Mouse (Mus musculus) testis, postnatal 10 days (tissue): Measurements from ENCODE around the gene Snrpd3.
A peak's percentile ranks its signal among the peaks of the same experiment; 100 is the strongest.
"Not testable (repeated sequence)": the region's sequence is repeated elsewhere in the genome, so short reads cannot be mapped to it uniquely, and the experiment has no call there.

Experiments used
- DNase-seq: peaks from one replicate; pipeline ENCODE4 v3.0.0; 2021; ENCODE audit warnings: low spot score

Snrpd3 gene

GRCm38 (mm10) chr10:75501641-75502040, 15.7 kb upstream of the Snrpd3 start:
- DNase-seq, result no peak

DNA sequence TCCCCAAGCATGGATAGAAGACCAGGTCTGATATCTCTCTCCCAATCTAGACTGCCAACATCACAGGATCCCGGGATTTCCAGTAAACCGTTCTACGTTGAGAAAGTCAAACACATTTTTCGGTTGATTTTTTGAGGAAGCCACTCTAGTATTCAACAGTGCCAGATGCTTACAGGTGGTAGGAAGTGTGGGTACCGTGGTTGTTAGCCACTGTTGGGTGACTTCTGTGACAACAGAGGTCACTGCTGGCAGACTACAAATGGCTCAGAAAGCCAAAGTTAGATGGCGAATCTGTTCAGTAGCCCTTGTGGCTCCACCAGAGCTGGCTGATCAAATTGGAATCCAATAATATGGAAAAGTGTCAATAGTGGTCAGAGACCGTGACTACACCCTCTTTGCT, 13.7 kb upstream of the Snrpd3 start:
- DNase-seq, result no peak

- no peak for DNase-seq
Measured at GRCm38 (mm10) chr10:75504234-75505129, 12.9 kb upstream of the Snrpd3 start.

DNA sequence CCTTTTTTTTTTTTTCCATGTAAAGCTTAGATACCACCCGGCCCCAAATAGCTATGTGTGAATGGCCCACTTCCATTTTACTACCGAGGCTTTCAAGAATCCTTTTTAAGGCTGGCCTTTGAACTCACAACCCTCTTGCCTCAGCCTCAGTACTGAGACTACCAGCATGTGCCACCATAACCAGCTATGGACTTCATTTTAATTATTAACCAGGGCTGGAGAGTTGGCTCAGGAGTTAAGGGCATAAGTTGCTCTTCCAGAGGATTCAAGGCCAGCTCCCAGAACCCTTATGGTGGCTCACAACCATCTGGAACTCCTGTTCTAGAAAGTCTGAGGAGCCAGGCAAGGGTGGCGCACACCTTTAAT, 12.2 kb upstream of the Snrpd3 start:
- DNase-seq, result no peak

DNA sequence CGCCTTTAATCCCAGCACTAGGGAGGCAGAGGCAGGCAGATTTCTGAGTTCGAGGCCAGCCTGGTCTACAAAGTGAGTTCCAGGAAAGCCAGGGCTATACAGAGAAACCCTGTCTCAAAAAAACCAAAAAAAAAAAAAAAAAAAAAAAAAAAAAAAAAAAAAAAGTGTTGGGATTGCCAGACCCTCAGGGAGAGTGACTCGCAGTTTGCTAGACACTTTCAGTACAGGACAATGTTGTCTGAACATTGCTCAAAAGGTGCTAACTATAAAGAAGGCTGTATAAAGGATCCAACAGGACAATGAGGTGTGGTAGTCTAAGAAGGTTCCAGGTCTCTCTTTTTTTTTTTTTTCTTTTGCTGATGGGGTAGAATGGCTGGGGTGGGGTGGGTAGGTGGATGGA, 11.4 kb upstream of the Snrpd3 start:
- DNase-seq, result not testable (repeated sequence)

DNA sequence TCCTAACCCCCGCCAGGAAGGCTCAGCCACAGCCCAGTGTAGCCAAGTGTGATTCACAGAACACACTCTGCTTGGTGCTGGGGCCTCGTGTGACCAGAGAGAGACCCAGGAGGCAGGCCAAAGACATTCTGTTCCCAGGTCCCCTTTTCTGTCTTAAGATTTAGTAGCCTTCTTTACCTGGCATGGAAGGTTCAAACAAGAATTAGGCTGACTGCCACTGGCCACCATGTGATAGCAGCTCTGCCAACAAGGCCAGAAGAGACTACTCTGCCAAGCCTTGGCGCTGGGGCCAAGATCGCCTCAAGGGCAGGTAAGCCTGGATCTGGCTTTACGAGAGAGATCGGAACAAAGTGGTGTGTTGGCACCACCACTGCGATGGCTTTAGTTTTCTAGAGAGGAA, 6.9 kb upstream of the Snrpd3 start:
- no peak for DNase-seq

GRCm38 (mm10) chr10:75511060-75511459, 6.3 kb upstream of the Snrpd3 start:
- DNase-seq, result peak; percentile 40

DNA sequence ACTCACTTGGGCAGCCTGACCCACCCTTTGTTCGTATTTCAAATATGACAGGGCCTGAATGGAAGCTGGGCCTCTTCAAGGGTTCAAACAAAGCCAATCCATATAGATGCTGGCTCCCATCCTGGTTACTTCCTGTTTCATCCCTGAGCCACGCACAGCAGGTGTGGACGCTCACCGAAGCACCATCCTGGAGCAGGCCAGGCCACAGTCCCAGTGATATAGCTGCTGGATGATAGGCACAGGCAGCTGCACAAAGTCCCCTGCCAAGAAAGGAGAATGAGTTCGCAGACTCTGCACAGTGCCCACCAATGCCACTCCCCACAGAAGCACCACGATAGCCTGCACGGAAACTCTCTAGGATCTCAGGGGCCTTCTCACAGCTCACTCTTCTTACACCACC, 5.5 kb upstream of the Snrpd3 start:
- peak; percentile 31 for DNase-seq

DNA sequence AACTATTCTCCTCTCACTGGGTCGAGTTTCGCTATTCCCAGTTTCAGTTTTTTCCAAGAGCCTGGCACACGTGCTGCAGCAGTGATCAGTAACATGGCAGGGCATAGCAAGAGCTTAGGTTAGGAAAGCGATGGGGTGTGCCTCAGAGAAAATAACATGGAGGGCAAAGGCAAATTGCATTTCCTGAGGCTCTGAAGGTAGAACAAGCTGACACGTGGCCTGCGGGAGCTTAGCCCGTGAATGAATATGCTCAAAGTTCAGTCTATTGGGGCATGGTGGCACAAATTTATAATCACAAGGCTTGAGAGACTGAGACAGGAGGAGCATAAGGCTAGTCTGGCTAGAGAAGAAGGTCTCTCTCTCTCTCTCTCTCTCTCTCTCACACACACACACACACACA, 4.6 kb upstream of the Snrpd3 start:
- DNase-seq, result no peak

- peak; percentile 25 for DNase-seq
Measured at GRCm38 (mm10) chr10:75513306-75514067, 3.9 kb upstream of the Snrpd3 start.

DNA sequence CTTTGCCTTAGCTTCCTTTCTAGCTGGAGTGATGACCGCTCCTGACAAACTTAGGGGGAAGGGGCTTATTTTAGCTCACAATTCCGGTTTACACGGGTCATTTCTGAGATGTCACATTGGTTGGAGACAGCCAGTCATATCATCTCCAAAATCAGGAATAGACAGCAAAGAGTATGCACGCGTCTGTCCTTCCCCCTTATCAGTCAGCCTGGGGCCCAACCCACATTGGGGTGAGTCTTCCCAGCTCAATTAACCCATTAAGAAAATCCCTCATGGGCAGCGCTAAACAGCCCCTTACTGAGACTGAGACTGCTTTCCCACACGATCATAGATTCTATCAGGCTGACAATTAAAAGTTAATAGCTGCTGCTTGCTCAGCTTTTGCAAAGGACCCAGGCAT, 3.0 kb upstream of the Snrpd3 start:
- no peak for DNase-seq

DNA sequence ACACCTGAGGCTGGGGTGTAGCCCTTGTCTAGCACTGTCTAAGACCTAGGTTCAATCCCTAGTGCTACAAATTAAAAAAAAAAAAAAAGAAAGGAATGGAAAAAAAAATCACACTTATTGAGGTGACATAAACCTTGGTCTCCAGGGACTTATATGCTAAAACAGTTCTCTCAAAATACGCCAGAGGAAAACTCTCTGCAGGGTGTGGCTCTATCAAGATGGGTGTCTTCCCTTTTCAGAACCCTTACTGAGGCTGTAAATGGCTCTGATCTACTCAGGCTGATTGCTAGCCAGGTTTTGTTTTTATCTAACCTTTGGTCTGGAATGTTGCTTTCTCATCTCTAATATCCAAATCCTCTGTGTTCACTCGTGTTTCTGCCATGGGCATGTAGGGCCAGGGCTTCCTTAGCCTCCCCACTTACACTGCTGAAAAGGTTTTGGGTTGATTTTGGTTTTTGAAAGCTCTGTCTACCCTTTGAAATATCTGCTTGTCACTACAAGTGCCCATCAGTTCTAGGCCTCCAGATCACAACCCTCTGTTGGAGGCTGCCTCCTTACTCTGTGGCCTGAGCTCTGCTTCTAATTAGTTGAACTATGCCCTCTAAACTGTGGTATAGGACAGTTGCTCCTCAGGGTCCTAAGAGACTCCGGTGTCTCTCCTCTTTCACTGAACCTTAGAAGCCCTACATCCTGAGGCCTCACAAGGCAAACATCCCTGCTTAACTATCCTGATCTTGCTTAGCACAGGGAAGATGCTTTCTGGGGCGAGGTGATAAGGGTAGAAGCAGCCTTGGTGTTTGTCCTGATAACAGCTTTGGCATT, 1.9 kb upstream of the Snrpd3 start:
- DNase-seq, result peak; percentile 23

DNA sequence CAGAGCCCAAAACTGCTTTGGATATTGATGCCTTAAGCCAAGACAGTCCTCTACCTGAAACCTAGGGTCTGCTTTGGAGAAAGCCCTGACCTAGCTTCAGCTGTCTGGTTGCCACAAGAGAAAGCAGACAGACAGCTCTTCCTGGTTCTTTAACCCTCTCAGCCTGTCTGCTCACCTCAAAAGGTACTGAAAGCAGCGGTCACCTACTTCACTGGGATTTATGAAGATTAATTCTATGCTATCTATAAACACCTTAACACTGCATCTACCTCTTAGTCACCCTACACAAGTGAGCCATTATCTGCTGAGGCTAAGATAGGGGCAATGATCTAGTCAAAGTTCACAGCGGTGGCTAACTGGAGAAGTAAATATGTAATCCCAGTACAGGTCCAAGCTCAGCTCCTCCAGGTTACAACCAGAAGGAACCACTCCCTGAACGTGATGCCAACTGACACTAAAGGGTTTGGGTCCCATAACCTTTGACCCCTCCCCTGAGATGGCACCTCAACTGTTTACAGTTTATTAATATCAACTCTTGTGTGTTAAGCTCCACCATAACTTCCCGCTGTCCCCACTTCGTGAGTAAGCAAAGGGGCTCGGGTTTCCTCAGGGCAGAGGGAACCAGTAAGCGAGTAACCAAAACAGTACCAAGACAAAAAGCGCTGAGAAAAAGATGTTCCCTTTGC, 1.2 kb upstream of the Snrpd3 start:
- peak; percentile 43 for DNase-seq

DNA sequence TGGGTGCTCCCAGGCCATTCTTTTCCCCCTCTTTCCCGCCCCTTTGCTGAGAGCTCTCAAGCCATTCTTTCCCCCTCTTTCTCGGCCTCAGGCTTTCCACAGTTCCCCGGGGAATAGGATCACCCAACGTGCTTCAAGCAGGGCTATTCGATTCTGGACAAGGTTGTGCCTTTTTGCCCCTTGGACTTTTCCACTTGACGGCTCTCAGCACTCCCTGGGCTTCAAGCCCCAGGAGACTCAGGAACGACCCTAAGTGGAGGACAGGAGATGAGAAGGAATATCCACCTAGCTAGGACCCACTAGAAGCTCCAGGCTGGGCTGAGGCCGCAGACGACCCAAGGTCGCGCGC, 653 bp upstream of the Snrpd3 start:
- DNase-seq, result no peak

GRCm38 (mm10) chr10:75517758-75518143, 400 bp downstream of the Snrpd3 start, which contains the start of gene Gucd1:
Gene Gucd1, minus strand, starts transcription at chr10:75517972.
- peak; percentile 98 for DNase-seq

- no peak for DNase-seq
Measured at GRCm38 (mm10) chr10:75520581-75520980, 3.2 kb downstream of the Snrpd3 start.

DNA sequence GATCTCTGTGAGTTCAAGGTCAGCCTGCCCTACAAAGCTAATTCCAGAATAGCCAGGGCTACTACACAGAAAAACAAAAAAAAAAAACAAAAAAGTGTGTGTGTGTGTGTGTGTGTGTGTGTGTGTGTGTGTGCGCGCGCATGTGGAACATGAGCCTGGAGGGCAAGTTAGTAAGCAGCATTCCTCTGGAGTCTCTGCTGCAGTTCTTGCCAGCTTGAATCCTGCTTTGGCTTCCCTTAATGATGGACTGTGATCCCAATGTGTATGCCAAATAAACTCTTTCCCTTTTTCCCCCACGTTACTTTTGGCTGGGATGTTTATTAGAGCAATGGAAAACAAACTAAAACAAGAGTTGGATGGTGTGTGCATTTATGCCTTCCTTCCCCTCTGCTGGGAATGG, 4.3 kb downstream of the Snrpd3 start:
- DNase-seq, result no peak

DNA sequence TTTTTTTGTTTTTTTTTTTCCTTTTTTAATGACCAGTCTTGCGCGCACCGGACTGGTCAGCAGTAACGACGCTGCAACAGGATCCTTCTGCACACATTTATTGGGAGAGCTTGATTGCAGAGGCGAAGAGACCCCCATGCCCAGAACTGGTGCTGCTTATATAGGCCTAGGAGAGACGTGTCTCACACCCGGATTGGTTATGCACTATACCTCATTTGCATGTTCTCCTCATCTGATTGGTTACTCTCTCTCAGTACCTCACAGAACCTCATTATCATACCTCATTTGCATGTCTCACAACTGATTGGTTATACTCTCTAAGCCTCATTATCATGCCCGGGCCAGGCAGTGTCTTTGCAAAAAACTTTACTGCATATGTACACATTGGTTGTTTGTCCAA, 8.1 kb downstream of the Snrpd3 start:
- not testable (repeated sequence) for DNase-seq

- no peak for DNase-seq
Measured at GRCm38 (mm10) chr10:75530322-75530721, 13.0 kb downstream of the Snrpd3 start.

DNA sequence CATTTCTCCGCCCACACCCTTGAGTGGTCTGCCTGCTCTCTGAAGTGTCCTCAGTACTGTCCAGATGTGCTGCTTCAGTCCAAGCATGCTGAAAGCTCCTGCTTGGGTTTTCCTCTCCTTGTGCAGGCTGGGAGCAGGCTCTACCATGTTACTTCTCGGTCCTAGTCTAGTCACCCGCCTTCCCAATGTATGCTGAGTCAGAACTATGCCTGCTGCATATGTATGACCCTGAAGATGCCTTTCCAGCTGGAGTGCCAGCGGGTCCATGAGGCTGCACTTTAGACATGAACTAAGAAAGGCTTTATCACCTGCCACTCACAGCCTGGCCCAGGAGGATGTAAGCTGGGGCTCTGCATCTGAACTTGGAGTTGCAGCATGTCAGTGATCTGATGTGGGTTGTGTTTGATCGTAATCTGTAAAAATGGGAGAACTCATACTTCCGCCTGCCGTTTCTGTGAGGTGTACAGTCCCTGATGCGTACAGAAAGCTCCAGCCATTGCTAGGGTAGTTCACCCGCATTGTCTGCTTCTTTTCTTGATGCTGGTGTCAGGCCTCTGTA, 14.3 kb downstream of the Snrpd3 start:
- no peak for DNase-seq

GRCm38 (mm10) chr10:75534216-75534615, 16.9 kb downstream of the Snrpd3 start:
- DNase-seq, result no peak

DNA sequence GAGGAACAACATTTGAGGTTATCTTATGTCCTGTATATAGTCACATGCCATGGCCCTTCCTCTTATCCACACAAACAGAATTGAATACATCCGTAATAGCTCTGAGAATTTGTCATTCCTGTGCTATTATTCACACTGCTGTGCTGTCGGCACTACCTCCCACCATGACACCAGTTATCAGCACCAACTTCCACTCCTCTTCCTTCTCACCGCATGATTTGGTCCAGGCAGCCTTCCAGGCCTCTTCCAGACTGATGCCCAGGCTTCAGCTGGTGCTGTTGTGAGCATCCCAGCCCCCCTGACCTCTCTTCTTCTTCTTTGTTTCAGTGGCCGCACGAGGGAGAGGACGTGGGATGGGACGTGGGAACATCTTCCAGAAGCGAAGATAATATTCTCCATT, 17.6 kb downstream of the Snrpd3 start:
- DNase-seq, result no peak
